Mouse (Mus musculus) heart, embryonic 11.5 days (tissue): ENCODE measurements around the gene Zfp992. TPM values are rescaled to one million over a fixed set of nuclear protein-coding genes. Genes with fewer than 3 reads are reported as not detected.
"Not testable (repeated sequence)": the region's sequence is repeated elsewhere in the genome, so short reads cannot be mapped to it uniquely, and the experiment has no call there.

Experiments
- ATAC-seq: fragments of 200-750 bp; cut with Nextera tagmentation; replicated peaks from 2 replicates; pipeline ENCODE4 v1.8.0; 2017; ENCODE audit warnings: moderate library complexity; ENCODE audit not compliant: insufficient number of reproducible peaks, low FRiP score, low TSS enrichment
- H3K27ac ChIP-seq: fragments of 300-500 bp; sonication (generic); 2 replicates; pipeline ENCODE4 v1.5.1; 2014; ENCODE audit warnings: mild to moderate bottlenecking, low read depth, low read length
- H3K27me3 ChIP-seq: fragments of 300-500 bp; sonication (generic); 2 replicates; pipeline ENCODE4 v1.6.1; 2014; ENCODE audit warnings: mild to moderate bottlenecking, low read length, mixed read lengths; ENCODE audit not compliant: control insufficient read depth, insufficient read depth
- H3K36me3 ChIP-seq: fragments of 300-500 bp; sonication (generic); 2 replicates; pipeline ENCODE4 v1.6.1; 2014; ENCODE audit warnings: mild to moderate bottlenecking, low read length, moderate library complexity, mixed read lengths; ENCODE audit not compliant: control insufficient read depth, insufficient read depth
- H3K4me1 ChIP-seq: fragments of 300-500 bp; sonication (generic); 2 replicates; pipeline ENCODE4 v1.6.1; 2014; ENCODE audit warnings: low read length; ENCODE audit not compliant: control insufficient read depth, insufficient read depth
- H3K4me2 ChIP-seq: fragments of 300-500 bp; sonication (generic); 2 replicates; pipeline ENCODE4 v1.6.1; 2014; ENCODE audit warnings: mild to moderate bottlenecking, moderate library complexity
- H3K4me3 ChIP-seq: fragments of 300-500 bp; sonication (generic); 2 replicates; pipeline ENCODE4 v1.5.1; 2014; ENCODE audit warnings: low read depth, low read length
- H3K9ac ChIP-seq: fragments of 300-500 bp; sonication (generic); 2 replicates; pipeline ENCODE4 v1.6.1; 2014; ENCODE audit warnings: mild to moderate bottlenecking, low read depth, low read length, moderate library complexity
- H3K9me3 ChIP-seq: fragments of 300-500 bp; sonication (generic); replicated peaks from 2 replicates; pipeline ENCODE4 v1.6.1; 2016; ENCODE audit warnings: low read length; ENCODE audit not compliant: control insufficient read depth
- WGBS: fragments of 180-500 bp; shearing (Covaris S2); extraction: QIAGEN DNeasy Blood & Tissue Kit; methylation state at CpG from one replicate; pipeline ENCODE4 v1.1.7; 2014; ENCODE audit not compliant: insufficient replicate concordance; 5-methylcytosine and 5-hydroxymethylcytosine counted together
- polyA plus RNA-seq: library from polyadenylated mRNA; unstranded; fragments of >200 nt; fragmentation: Nextera tagmentation; extraction: Ambion mirVana; gene quantifications from 2 replicates; pipeline ENCODE4 v1.2.1, GENCODE M21; 2014

Zfp992 gene
- 4.5 and 6.0 TPM in 2 replicates for polyA plus RNA-seq

DNA sequence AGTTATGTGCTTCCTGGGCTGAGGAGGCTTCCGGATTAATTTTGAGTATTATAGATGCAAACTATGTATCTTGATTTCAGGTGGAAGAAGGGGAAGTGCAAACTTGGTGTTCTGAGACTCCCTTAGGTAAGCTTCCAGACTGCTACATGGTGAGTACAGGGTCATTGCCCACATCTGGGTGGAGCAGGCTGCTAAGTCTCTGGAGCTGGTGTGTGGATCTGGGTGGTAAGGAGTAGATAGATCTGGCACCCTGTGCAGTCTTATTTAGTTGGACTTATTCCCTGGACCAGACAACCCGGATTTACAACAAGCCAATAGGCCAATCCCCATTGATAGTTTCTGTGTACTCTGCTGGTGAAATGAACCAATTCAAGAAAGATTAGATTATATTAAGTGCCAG lies at the start of gene Zfp992:
Gene Zfp992 (plus strand): TSS at position 74 of the 400 bp plus-strand sequence.
- not testable (repeated sequence) for H3K27ac ChIP-seq, H3K4me2 ChIP-seq, H3K4me3 ChIP-seq, H3K27me3 ChIP-seq, H3K4me1 ChIP-seq, H3K9ac ChIP-seq, H3K36me3 ChIP-seq
- peaks cover 19% of the 10 kb centered on the region for H3K9me3 ChIP-seq
- peak; percentile 40; the same call in 1 of the 2 replicates for ATAC-seq
- WGBS: 92% methylated on average over 2 of the region's 2 CpGs

DNA sequence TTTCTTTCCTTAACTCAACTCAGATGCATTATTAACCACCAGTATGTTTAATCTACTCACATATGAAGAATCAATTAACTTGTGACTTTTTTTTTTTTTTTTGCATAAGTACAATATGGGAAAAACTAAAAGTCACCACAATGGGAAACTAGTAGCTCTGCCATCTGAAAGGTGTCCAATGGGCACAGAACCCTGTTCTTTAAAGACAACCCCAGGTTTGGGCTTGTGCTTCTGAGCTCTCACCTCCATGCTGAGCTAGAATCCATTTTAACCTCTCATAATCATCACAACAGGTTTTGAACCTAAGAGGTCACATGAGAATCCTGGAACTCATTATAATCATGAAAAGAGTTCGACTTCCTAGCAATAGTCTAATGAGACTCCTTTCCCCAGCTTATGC lies 19.4 kb upstream of the Zfp992 start:
- H3K9me3 ChIP-seq, H3K4me3 ChIP-seq, ATAC-seq, H3K27ac ChIP-seq, H3K27me3 ChIP-seq, H3K4me2 ChIP-seq, H3K36me3 ChIP-seq, H3K9ac ChIP-seq, H3K4me1 ChIP-seq: not testable (repeated sequence)
- WGBS: 0% methylated on average over 1 of the region's 1 CpGs

DNA sequence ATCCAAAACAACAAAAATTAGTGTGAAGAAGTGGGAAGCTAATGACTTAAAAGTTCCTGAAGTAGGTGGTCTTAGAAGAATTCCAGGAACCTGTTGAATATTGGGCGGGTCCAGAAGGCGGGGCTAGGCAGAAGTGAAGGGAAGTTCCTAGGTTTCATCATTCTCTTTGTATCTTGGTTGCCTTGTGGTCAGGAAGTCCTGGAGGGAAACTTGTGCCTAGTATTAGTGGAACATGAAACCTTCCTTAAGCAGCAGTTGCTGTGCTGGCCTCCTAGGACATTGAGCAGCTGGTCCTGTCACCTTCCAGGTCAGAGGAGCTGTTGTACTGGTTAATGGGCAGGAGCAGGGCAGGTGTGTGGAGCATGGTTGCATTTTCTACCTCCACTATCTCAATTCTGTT lies 17.9 kb upstream of the Zfp992 start:
- not testable (repeated sequence) for H3K9me3 ChIP-seq, H3K4me2 ChIP-seq, H3K36me3 ChIP-seq, H3K27ac ChIP-seq, ATAC-seq, H3K27me3 ChIP-seq, H3K9ac ChIP-seq, H3K4me1 ChIP-seq, H3K4me3 ChIP-seq
- WGBS: 64% methylated on average over 2 of the region's 2 CpGs

DNA sequence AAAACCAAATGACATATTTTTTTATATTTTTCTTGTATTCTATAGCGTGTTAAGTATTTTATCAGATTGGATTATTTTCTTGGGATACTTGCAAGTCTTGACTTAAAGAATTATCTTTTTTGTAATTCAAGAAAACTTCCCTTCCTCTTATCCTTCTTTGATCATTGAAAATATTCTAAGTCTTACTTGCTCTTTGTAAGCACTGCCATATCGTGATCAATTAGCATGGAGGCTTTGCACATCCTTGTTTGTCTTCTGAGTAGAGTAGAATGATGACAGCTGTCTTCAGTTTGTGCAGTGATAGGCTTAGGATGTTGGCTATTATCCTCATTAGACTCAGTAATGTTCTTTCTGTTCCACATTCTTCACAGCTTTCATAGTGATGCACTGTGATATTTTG lies 13.3 kb upstream of the Zfp992 start:
- not testable (repeated sequence) for H3K9ac ChIP-seq
- 81% methylated on average over 2 of the region's 2 CpGs for WGBS

DNA sequence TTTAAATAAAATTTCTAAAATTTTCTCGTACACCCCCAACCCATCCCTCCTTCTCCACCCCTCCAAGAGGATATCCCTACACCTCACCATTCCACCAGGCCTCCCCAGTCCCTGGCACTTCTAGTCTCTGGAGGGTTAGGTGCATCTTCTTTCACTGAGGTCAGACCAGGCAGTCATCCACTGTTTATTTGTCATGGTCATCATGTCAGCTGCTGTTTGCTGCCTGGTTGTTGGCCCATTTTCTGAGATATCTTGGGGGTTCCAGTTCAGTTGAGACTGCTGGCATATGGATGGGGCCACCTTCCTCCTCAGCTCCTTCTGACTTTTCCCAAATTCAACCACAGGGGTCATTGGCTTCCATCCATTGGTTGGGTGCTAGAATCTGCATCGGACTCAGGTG lies 11.6 kb upstream of the Zfp992 start:
- H3K4me1 ChIP-seq, H3K9me3 ChIP-seq, H3K4me3 ChIP-seq, H3K27ac ChIP-seq, H3K36me3 ChIP-seq, H3K4me2 ChIP-seq, H3K9ac ChIP-seq, ATAC-seq, H3K27me3 ChIP-seq: not testable (repeated sequence)
- WGBS: 84% methylated on average over 1 of the region's 2 CpGs

More for the DNA sequence above, 13.3 kb upstream of the Zfp992 start:
- not testable (repeated sequence) for H3K4me2 ChIP-seq, H3K4me1 ChIP-seq, H3K27me3 ChIP-seq, ATAC-seq, H3K27ac ChIP-seq, H3K9me3 ChIP-seq, H3K36me3 ChIP-seq, H3K4me3 ChIP-seq

DNA sequence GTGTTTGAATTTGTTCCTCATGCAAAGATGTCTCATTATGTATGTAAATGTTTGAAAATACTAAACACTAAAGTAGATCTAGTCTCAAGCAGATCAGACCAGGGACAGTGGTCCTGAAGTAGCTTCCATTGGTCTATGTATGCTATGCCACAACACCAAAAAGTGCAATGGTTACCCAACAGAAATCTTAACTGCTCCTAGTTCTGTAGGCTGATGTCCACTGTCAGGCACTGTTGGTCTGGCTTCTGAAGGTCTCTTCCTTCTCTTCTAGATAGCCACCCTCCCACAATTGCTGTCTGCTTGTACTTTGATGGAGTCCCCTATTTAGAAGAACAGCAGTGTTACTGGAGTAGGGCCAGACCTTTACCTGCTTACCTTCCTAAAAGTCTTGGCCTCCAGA lies 4.5 kb upstream of the Zfp992 start:
- ATAC-seq, H3K27me3 ChIP-seq, H3K4me1 ChIP-seq, H3K27ac ChIP-seq, H3K4me3 ChIP-seq, H3K36me3 ChIP-seq, H3K4me2 ChIP-seq, H3K9ac ChIP-seq: not testable (repeated sequence)
- peaks cover 16% of the 10 kb centered on the region for H3K9me3 ChIP-seq

DNA sequence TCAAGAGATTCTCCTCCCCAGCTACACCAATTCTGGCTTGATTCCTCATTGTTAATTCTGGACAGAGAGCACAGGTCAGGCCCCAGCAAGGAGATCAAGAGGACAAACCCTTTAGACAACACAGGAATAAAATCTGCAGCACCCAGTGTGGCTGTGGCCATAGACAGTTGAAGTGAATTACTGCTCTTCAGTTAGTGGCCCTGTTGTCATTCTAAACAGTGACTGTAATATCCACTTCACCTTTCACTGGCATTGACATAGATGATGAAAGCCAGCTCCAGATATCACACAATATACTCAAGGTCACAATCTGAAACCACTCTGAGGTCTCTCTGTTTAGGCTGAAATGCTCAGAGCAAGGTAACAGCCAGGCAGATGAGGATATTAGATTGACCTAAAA lies 3.7 kb upstream of the Zfp992 start:
- not testable (repeated sequence) for H3K4me1 ChIP-seq, H3K9ac ChIP-seq, H3K4me3 ChIP-seq, H3K36me3 ChIP-seq, H3K4me2 ChIP-seq, H3K27ac ChIP-seq, H3K27me3 ChIP-seq, ATAC-seq
- peaks cover 16% of the 10 kb centered on the region for H3K9me3 ChIP-seq

DNA sequence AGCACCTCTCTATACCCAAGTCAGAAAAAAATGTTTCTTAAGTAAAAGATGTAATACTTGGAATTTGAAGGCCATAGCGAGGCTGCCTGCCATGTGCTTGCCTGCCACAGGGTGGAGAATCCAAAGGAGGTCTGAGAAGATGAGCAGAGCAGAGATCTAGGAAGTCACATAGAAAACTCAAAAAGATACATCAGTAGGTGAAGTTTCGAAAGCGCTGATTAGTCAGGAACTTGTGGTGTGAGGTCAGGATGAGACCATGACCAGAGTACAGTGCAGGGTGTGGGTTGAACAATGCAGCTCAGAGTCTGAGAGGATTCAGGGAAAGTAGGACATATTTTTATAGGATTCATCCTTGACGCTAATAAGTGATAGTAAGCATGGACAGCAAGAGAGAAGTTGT lies 2.7 kb upstream of the Zfp992 start:
- WGBS: 71% methylated on average over 4 of the region's 4 CpGs

DNA sequence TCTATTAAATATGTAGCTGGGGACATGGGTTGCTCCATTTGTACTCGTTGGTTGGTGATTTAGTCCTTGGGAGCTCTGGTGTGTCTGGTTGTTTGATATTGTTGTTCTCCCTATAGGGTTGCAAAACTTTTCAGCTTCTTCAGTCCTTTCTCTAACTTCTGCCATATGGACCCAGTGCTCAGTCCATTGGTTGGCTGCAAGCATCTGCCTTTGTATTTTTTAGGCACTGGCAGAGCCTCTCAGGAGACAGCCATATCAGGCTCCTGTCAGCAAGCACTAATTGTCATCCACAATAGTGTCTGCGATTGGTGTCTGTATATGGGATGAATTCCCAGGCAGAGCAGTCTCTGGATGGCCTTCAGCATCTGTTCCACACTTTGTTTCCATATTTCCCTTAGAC lies 1.8 kb upstream of the Zfp992 start:
- not testable (repeated sequence) for H3K27ac ChIP-seq, H3K4me3 ChIP-seq, H3K27me3 ChIP-seq, H3K9ac ChIP-seq, H3K36me3 ChIP-seq, ATAC-seq, H3K4me2 ChIP-seq, H3K4me1 ChIP-seq
- WGBS: 81% methylated on average over 2 of the region's 2 CpGs
- peaks cover 16% of the 10 kb centered on the region for H3K9me3 ChIP-seq

More for the DNA sequence above, 2.7 kb upstream of the Zfp992 start:
- not testable (repeated sequence) for H3K4me3 ChIP-seq, H3K4me1 ChIP-seq, ATAC-seq, H3K36me3 ChIP-seq, H3K27ac ChIP-seq, H3K27me3 ChIP-seq, H3K9ac ChIP-seq, H3K4me2 ChIP-seq
- peaks cover 16% of the 10 kb centered on the region for H3K9me3 ChIP-seq
